Mouse (Mus musculus) naive thymus-derived CD4-positive, alpha-beta T cell, adult 5 months (primary cell): ENCODE measurements around the gene Mgea5. TPM values are rescaled to one million over a fixed set of nuclear protein-coding genes. Genes with fewer than 3 reads are reported as not detected.

ENCODE experiments used
- polyA plus RNA-seq: library from polyadenylated mRNA; unstranded; fragments of 100-300 nt; shearing (Covaris generic); gene quantifications from one replicate; pipeline ENCODE4 v1.2.1, GENCODE M21; 2017

Mgea5 gene
- polyA plus RNA-seq, result 382 TPM

DNA sequence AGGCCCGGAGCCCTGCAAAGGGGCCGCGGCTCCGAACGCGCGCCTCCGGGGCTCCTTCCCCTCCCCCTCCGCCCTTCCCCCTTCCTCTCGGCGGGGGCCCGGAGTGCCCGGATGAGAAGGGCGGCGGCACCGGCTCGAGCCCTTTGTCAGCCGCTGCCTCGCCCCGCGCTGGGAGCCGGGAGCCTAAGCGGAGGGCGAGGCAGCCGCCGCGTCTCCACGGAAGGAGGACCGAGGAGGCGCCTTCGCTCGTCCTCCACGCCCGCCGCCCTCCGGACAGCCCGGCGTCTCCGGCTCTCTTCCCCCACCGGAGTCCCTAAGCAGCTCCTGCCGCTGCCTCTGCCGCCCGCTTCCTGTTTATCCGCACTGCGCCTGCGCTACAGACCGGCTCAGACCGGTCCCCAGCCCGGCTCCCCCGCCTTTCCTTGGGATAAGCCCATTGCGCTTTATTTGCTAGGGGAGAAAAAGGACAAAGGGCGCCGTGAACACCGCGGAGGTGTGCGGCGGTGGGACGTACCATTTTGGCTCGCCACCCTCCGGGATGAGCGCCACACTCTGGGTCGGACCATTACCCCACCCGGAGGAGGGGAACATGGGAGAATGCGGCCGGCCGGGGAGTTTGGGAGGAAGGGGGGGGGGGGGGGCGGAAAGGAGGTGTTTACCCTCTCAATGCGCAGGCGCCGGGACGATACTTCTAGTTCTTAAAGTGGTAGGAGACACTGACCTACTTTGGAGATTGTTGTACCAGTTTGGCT lies at the start of gene Mgea5:
Gene Mgea5, minus strand, starts transcription at position 657 of the 752 bp plus-strand sequence.

DNA sequence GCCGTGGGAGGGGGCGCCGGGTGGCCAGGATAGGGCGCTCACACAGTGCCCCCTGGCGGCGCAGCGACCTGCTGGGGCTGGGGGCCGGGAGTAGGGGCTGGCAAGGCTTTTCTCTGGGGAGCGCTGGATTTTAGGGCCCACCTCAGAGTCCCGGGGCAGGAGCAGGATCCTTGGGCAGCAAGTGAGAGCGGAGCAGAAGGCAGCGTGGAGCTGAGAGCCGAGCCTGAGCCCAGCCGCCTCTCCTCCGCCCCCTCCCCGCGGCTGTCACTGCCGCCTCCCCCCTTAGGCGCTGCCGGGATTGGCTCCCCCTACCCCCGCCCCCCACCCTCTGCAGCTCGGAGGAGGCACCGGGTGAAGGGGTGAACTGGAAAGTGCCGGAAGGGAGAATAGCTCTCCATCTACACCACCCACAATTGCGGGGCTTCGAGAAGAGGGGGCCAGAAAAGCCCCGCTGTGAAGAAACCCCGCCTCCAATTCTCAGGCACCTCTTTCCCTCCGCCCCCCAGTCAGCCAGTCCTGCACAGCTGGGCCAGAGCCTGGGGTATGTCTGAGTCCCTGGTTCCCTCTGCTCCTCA lies 32.3 kb upstream of the Mgea5 start, which contains the start of gene Kcnip2:
Gene Kcnip2, minus strand, starts transcription at position 231 of the 575 bp plus-strand sequence.

DNA sequence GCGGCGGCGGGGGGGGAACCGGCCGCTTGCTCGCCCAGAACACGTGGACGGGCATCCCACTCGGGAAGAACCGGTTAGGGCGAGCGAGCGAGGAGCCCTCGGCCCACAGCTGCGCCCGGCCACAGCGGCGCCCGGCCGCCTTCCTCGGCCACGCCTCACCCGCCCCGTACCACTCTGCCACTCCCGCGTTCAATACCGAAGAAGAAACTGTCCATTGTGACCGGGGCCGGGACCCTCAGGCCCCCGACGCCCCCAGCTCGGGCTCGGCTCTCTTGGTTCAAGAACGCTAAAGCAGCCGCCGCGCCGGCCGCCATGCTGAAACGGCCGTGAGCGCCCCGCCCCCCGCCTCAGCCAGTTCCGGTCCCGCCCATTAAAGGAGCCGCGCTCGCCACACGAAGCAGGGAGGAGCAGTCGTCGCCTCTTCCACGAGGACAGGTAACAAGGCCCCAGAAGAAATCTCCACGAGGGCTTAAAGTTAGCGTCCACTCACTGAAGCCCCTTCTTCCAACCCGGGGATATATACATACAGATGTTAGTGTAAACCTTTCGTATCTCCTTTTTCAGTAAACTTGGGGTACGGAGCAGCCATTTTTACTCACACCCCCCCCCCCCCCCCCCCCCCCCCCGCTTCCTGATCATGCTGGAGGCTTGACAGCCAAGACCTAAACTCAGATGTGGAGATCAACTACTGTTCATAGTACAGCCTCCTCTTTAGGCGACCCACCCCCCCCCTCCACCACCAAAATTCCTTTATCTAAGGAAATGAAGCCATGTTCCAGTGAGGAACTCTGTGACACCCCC lies 34.2 kb downstream of the Mgea5 start, which contains the start of gene Npm3:
Gene Npm3, minus strand, starts transcription at position 349 of the 801 bp plus-strand sequence.

DNA sequence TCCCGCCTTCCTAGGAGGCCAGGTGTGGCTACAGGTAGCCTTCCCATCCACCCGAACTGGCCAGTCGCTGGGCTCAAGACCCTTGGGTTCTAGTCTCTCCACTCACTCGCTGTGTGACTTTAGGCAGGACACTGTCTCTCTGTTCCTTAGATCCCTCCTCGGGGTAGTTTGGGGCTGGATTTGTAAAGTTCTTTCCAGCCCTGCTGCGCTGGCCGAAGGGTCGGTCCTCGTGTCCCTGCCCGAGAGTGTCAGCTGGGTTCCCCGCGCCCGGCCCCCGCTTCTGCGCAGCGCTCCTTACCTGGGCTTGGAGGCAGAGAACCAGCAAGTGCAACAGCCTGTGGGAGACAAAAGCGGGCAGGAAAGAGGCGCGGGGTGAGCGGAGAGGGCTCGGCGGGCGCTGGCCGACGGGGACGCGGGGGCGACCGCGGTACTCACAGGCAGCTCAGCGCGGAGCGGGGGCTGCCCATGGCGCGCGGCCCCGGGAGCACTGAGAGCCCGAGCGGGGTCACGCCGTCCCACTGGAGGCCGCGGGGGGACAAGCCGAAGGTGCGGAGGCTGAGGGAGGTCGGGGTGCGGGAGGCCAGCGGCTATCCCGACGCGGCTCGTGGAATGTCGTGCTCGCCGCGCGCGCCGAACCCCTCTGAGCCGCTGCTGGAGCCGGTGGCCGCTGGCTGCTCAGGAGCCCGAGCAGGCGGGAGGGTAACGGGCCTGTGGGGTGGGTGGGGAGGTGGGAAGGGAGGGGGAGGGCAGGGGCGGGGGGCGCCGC lies 41.2 kb downstream of the Mgea5 start, which contains the start of gene Fgf8:
Gene Fgf8, minus strand, starts transcription at position 698 of the 766 bp plus-strand sequence.

Other genes with a start within 250 kb of the Mgea5 start
- 5.8 TPM for gene Poll, start 223.3 kb downstream of the Mgea5 start, polyA plus RNA-seq
- gene Gm17018, start 223.2 kb downstream of the Mgea5 start, polyA plus RNA-seq, result 24.7 TPM
- 17.6 TPM for gene Fbxw4, start 123.5 kb downstream of the Mgea5 start, polyA plus RNA-seq
- not detected for gene Fgf8, start 40.9 kb downstream of the Mgea5 start, polyA plus RNA-seq
- gene Npm3, start 34.2 kb downstream of the Mgea5 start, polyA plus RNA-seq, result 35.7 TPM
- gene Kcnip2, start 32.2 kb upstream of the Mgea5 start, polyA plus RNA-seq, result 13.7 TPM
- gene Armh3, start 214.7 kb upstream of the Mgea5 start, polyA plus RNA-seq, result 14.8 TPM
- gene Hps6, start 219.7 kb upstream of the Mgea5 start, polyA plus RNA-seq, result 5.8 TPM